Mouse (Mus musculus) neural tube, embryonic 11.5 days (tissue): Measurements from ENCODE around the gene Spag6. TPM values are rescaled to one million over a fixed set of nuclear protein-coding genes. Genes with fewer than 3 reads are reported as not detected.

Experiments
- ATAC-seq: fragments of 200-750 bp; cut with Nextera tagmentation; 2 replicates; pipeline ENCODE4 v1.8.0; 2017; ENCODE audit warnings: moderate number of reproducible peaks, mild to moderate bottlenecking, moderate TSS enrichment, moderate library complexity; ENCODE audit not compliant: insufficient read depth, low FRiP score, low TSS enrichment
- DNase-seq: peaks from one replicate; pipeline ENCODE4 v3.0.0-alpha.2; 2015; ENCODE audit warnings: low spot score
- H3K27ac ChIP-seq: fragments of 300-500 bp; sonication (generic); 2 replicates; pipeline ENCODE4 v1.5.1; 2014; ENCODE audit warnings: low read depth, mild to moderate bottlenecking, low read length
- H3K27me3 ChIP-seq: fragments of 300-500 bp; sonication (generic); 2 replicates; pipeline ENCODE4 v1.6.1; 2014; ENCODE audit warnings: mild to moderate bottlenecking, low read length, mixed read lengths; ENCODE audit not compliant: control insufficient read depth, insufficient read depth
- H3K36me3 ChIP-seq: fragments of 300-500 bp; sonication (generic); 2 replicates; pipeline ENCODE4 v1.6.1; 2014; ENCODE audit warnings: mild to moderate bottlenecking, low read length, moderate library complexity, mixed read lengths; ENCODE audit not compliant: control insufficient read depth, insufficient read depth
- H3K4me1 ChIP-seq: fragments of 300-500 bp; sonication (generic); 2 replicates; pipeline ENCODE4 v1.6.1; 2014; ENCODE audit warnings: low read length, mixed read lengths; ENCODE audit not compliant: control insufficient read depth, insufficient read depth
- H3K4me2 ChIP-seq: fragments of 300-500 bp; sonication (generic); 2 replicates; pipeline ENCODE4 v1.6.1; 2014; ENCODE audit warnings: low read depth, mild to moderate bottlenecking, moderate library complexity
- H3K4me3 ChIP-seq: fragments of 300-500 bp; sonication (generic); 2 replicates; pipeline ENCODE4 v1.5.1; 2014; ENCODE audit warnings: low read depth, low read length
- H3K9ac ChIP-seq: fragments of 300-500 bp; sonication (generic); 2 replicates; pipeline ENCODE4 v1.6.1; 2014; ENCODE audit warnings: mild to moderate bottlenecking, low read length
- H3K9me3 ChIP-seq: fragments of 300-500 bp; sonication (generic); 2 replicates; pipeline ENCODE4 v1.6.1; 2016; ENCODE audit warnings: low read length; ENCODE audit not compliant: control insufficient read depth
- WGBS: fragments of 180-500 bp; shearing (Covaris S2); extraction: QIAGEN DNeasy Blood & Tissue Kit; methylation state at CpG from one replicate; pipeline ENCODE4 v1.1.7; 2014; 5-methylcytosine and 5-hydroxymethylcytosine counted together
- polyA plus RNA-seq: library from polyadenylated mRNA; unstranded; fragments of >200 nt; fragmentation: Nextera tagmentation; extraction: Ambion mirVana; gene quantifications from 2 replicates; pipeline ENCODE4 v1.2.1, GENCODE M21; 2014

The Spag6 gene
- polyA plus RNA-seq, 1 experiment from 2014 or later, result 0.21 TPM

DNA sequence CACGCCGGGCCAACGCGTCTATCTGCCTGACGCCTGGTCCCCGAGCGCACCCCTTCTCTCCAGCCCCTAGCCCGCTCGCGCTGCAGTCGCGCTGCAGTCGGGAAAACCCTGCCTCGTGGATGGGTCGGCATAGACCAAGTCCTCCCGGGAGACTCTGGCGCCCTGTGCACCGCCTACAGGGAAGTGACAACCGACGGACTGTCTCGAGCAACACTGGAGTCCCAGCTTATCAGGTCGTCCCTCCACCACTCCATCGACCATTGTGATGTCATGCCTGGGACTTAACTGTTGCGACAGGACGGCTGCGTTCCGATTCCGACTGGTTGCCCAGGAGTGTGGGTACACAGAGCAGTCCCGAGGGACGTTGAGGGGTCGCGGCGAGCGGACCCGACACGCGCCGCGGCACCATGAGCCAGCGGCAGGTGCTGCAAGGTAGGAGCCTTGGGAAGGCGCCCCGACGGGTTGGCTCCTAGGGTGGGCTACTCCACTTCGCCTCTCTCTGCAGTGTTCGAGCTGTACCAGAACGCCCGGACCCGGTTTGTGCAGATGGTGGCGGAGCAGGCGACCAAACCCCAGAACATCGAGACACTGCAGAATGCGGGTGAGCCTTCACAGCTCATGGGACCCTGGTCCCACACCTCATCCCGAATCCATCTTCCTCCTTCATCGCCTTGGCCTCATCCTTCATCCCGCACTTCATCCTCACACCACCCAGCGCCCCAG is 5.0 kb downstream of the Spag6 start:
- H3K9ac ChIP-seq, result no peak overlapping the region
- WGBS, result under 1% methylated on average over 55 of the region's 56 CpGs
- no peaks in the 10 kb centered on the region for H3K36me3 ChIP-seq
- peak overlapping the region; percentile 12; the same call in 1 of the 2 replicates for H3K4me3 ChIP-seq
- no peak overlapping the region for H3K27ac ChIP-seq
- no peaks in the 10 kb centered on the region for H3K4me1 ChIP-seq
- peak; percentile 65 for DNase-seq
- no peak overlapping the region for H3K4me2 ChIP-seq
- peaks cover 60% of the 10 kb centered on the region for H3K27me3 ChIP-seq
- no peak for ATAC-seq
- H3K9me3 ChIP-seq, result no peaks in the 10 kb centered on the region

GRCm38 (mm10) chr2:18699401-18699990 is 5.7 kb downstream of the Spag6 start:
- ATAC-seq, result no peak
- no peak overlapping the region for H3K4me3 ChIP-seq
- peaks cover 60% of the 10 kb centered on the region for H3K27me3 ChIP-seq
- H3K27ac ChIP-seq, result no peak overlapping the region
- H3K36me3 ChIP-seq, result no peaks in the 10 kb centered on the region
- peak; percentile 37 for DNase-seq
- H3K9ac ChIP-seq, result no peak overlapping the region
- no peak overlapping the region for H3K4me2 ChIP-seq
- no peaks in the 10 kb centered on the region for H3K4me1 ChIP-seq
- no peaks in the 10 kb centered on the region for H3K9me3 ChIP-seq
- WGBS, result 0% methylated on average over 11 of the region's 11 CpGs

GRCm38 (mm10) chr2:18710356-18710755 is 16.5 kb downstream of the Spag6 start:
- H3K27ac ChIP-seq, result no peak overlapping the region
- no peaks in the 10 kb centered on the region for H3K36me3 ChIP-seq
- H3K9ac ChIP-seq, result no peak overlapping the region
- no peak overlapping the region for H3K4me2 ChIP-seq
- H3K9me3 ChIP-seq, result no peaks in the 10 kb centered on the region
- DNase-seq (no peak), ATAC-seq (no peak)
- H3K27me3 ChIP-seq, result no peaks in the 10 kb centered on the region
- no peak overlapping the region for H3K4me3 ChIP-seq
- WGBS, result 81% methylated on average over 3 of the region's 3 CpGs
- H3K4me1 ChIP-seq, result no peaks in the 10 kb centered on the region

DNA sequence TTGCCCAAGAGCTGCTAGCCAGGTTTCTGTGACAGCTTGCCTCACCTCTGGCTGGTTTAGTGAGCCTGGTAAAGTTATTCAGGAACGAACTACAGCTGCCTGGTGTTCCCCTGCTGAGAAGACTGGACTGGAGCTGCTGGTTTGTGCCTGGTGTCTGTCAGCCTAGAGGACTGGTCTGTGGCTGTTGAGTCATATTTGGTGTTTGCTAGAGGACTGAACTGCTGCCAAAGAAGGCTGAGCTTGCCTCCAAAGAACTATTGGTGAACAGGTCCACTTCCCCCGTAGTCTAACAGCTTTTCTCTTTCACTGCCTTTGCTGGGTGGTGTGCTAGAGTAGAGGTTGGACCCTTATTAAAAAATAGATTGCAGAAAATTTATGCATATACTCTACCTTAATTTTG is 19.2 kb downstream of the Spag6 start:
- WGBS, result 65% methylated on average over 2 of the region's 2 CpGs
- Histone ChIP-seq H3K27ac (no peak overlapping the region), H3K27me3 (no peaks in the 10 kb centered on the region), H3K36me3 (no peaks in the 10 kb centered on the region), H3K4me3 (no peak overlapping the region), H3K9ac (no peak overlapping the region), H3K4me2 (no peak overlapping the region), H3K4me1 (no peaks in the 10 kb centered on the region), H3K9me3 (no peaks in the 10 kb centered on the region)
- no peak for DNase-seq
- no peak for ATAC-seq

DNA sequence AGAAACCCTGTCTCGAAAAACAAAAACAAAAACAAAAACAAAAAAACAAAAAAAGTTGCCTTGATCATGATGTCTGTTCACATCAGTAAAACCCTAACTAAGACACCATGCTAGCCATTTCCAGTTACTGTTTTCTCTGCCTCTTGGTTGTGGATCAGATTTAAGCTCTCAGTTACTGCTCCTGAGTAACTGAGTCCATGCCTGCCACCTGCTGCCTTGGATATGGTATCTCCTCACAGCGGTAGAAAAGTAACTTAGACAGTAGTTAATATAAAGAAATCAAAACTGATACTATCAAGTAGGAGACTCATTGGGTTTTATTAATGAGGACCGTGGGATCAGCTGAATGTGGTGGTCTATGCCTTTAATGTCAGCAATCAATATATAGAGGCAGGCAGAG is 20.5 kb downstream of the Spag6 start:
- ATAC-seq, result no peak
- DNase-seq, result no peak
- Histone ChIP-seq H3K4me2 (no peak overlapping the region), H3K4me1 (no peaks in the 10 kb centered on the region), H3K9ac (no peak overlapping the region), H3K36me3 (no peaks in the 10 kb centered on the region), H3K9me3 (no peaks in the 10 kb centered on the region), H3K27me3 (no peaks in the 10 kb centered on the region), H3K4me3 (no peak overlapping the region), H3K27ac (no peak overlapping the region)
- 81% methylated on average over 3 of the region's 3 CpGs for WGBS

- WGBS, result 88% methylated on average over 4 of the region's 4 CpGs
- no peaks in the 10 kb centered on the region for H3K4me1 ChIP-seq
- ATAC-seq, result no peak
These were observed 24.7 kb downstream of the Spag6 start for GRCm38 (mm10) chr2:18718521-18718920.

DNA sequence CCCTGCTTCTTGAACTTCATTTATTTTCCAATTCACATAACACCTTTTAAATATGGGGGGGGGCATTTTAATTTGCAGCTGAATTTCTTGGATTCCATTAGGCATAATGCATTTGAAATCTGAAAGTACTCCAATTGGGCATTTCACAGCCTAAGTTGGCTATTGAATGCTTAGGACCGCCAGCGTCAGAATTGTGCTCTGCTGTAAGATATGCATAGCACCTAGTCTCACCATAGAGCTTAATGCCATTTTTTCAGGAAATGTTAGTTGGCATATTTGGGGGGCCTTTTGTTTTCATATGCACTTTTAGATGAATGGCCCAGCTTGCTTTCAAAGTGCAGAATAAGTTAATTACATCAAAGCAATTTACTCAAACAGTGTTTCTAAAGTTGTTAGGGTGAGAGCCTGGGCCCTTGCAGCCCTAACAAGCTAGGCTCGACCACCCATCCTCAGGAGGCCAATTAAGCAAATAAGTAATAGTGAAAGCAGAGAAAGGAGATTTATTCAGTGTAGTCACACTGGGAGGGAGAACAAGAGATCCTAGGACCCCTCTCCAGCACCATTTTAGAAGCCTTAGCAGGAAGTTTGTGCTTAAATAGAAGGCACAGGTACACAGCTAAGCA is 28.5 kb downstream of the Spag6 start:
- ATAC-seq, result no peak
- no peaks in the 10 kb centered on the region for H3K4me1 ChIP-seq
- DNase-seq, result no peak
- WGBS, result 49% methylated on average over 3 of the region's 3 CpGs
- H3K27ac ChIP-seq, result no peak overlapping the region
- no peaks in the 10 kb centered on the region for H3K36me3 ChIP-seq
- no peak overlapping the region for H3K4me2 ChIP-seq
- H3K4me3 ChIP-seq, result no peak overlapping the region
- no peaks in the 10 kb centered on the region for H3K9me3 ChIP-seq
- no peak overlapping the region for H3K9ac ChIP-seq
- no peaks in the 10 kb centered on the region for H3K27me3 ChIP-seq

More at GRCm38 (mm10) chr2:18718521-18718920, 24.7 kb downstream of the Spag6 start:
- no peaks in the 10 kb centered on the region for H3K9me3 ChIP-seq
- no peak overlapping the region for H3K4me2 ChIP-seq
- no peak overlapping the region for H3K9ac ChIP-seq
- H3K27me3 ChIP-seq, result no peaks in the 10 kb centered on the region
- H3K27ac ChIP-seq, result no peak overlapping the region
- no peak for DNase-seq
- H3K4me3 ChIP-seq, result no peak overlapping the region
- H3K36me3 ChIP-seq, result no peaks in the 10 kb centered on the region

DNA sequence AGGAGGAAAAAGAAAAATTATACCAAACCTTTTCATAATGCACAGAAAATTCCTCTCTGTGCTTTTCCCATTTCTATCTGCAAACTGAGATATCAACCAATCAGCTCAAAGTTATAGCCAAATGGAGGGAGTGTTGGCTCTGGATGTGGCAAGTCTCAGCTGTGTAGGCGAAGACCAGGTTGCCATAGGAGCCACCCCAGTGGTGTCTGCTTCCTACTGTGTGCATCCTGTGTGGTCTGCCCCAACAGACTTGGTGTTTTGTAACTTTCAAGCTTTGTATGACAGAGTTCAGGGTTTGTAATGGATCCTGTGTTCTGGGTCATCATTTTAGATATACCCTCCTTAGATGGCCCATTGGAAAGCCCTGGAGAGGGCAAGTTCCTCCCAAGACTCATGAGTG is 30.6 kb downstream of the Spag6 start:
- H3K4me2 ChIP-seq, result no peak overlapping the region
- ATAC-seq, result no peak
- no peaks in the 10 kb centered on the region for H3K9me3 ChIP-seq
- no peaks in the 10 kb centered on the region for H3K36me3 ChIP-seq
- DNase-seq, result no peak
- no peaks in the 10 kb centered on the region for H3K4me1 ChIP-seq
- 96% methylated on average over 1 of the region's 1 CpGs for WGBS
- no peaks in the 10 kb centered on the region for H3K27me3 ChIP-seq
- H3K27ac ChIP-seq, result no peak overlapping the region
- no peak overlapping the region for H3K4me3 ChIP-seq
- H3K9ac ChIP-seq, result no peak overlapping the region

- no peaks in the 10 kb centered on the region for H3K4me1 ChIP-seq
- no peak overlapping the region for H3K27ac ChIP-seq
- no peak for ATAC-seq
- H3K9ac ChIP-seq, result no peak overlapping the region
- H3K4me2 ChIP-seq, result no peak overlapping the region
- no peaks in the 10 kb centered on the region for H3K9me3 ChIP-seq
- no peaks in the 10 kb centered on the region for H3K36me3 ChIP-seq
- no peaks in the 10 kb centered on the region for H3K27me3 ChIP-seq
- no peak for DNase-seq
- 84% methylated on average over 4 of the region's 4 CpGs for WGBS
- no peak overlapping the region for H3K4me3 ChIP-seq
These were observed 32.0 kb downstream of the Spag6 start for GRCm38 (mm10) chr2:18725880-18726279.
